Mouse (Mus musculus): ENCODE measurements around the gene Hfe. TPM values are rescaled to one million over a fixed set of nuclear protein-coding genes. Genes with fewer than 3 reads are reported as not detected.
A peak's percentile ranks its signal among the peaks of the same experiment; 100 is the strongest.
"Not testable (repeated sequence)": the region's sequence is repeated elsewhere in the genome, so short reads cannot be mapped to it uniquely, and the experiment has no call there.

Hfe gene
- polyA plus RNA-seq, 1 experiment from 2014 or later, result 7.7 TPM

DNA sequence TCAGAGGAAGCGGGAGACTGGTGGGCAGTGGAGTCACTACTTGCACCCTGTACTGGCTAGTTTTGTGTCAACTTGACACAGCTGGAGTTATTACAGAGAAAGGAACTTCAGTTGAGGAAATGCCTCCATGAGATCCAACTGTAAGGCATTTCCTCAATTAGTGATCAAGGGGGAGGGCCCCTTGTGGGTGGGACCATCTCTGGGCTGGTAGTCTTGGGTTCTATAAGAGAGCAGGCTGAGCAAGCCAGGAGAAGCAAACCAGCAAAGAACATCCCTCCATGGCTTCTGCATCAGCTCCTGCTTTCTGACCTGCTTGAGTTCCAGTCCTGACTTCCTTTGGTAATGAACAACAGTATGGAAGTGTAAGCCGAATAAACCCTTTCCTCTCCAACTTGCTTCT lies 7.9 kb downstream of the Hfe start:
- not testable (repeated sequence) for ATAC-seq (replicated peaks; ENCODE audit: low FRiP score); H3K27ac ChIP-seq; H3K4me2 ChIP-seq; H3K27me3 ChIP-seq; H3K9me3 ChIP-seq (replicated peaks); H3K36me3 ChIP-seq; H3K9ac ChIP-seq; H3K4me3 ChIP-seq (replicated peaks)
- WGBS, result 78% methylated on average over 2 of the region's 2 CpGs
- peaks cover 11% of the 10 kb centered on the region for H3K4me1 ChIP-seq

DNA sequence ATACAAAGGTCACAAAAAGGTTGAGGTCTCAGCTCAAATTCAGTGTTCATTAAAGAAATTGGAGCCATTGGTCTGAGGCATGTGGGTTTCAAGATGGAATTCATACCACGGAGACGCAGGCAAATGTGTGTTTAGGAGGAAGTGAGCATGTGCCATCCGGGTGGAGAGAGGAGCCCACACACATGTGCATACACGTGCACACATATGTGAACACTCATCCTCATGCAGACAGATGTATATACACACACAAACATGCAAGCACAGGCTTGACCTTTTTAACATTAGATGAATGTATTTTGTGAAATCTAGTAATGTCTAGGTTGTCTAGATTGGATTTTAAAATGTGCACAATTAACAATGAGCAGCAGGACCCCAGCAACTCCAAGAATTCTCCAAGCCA lies 8.4 kb downstream of the Hfe start:
- no peak overlapping the region for H3K4me2 ChIP-seq

DNA sequence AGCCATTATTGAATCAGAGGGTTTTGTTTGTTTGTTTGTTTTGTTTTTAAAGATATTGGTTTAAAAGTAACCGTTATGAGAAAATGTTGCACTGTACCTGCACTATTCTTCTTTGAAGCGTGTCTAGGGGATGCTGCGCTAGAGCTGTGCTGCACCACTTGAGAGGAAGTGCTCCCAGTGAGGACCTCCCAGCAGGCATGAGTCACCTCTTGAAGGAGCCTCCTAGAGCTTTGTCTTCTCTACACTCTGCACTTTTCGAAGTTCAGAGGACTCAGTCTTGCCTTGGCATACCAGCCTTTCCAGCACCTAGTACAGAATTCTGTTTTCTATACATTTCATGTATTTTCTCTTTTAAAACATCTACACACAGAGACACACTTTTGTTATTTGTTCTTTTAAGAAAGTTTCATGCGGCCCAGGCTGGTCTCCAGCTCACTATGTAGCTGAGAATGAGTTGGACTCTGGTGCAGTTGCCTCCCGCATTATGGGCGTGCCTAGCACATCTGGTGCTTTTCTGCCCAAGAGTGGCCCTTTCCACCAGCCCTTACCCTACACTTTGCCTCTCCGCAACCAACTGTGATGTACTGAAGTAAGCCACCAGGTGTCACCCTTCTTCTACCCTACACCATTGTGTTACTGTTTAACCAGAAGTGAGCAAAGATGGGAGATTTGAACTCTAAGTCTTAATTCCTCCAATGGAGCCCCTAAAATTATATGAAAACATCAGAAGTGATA lies 9.7 kb downstream of the Hfe start:
- 28% methylated on average over 8 of the region's 8 CpGs for WGBS
- no peak overlapping the region for H3K9ac ChIP-seq
- 0 out of 2 replicates have a peak overlapping the region, but pooled peaks have one; percentile 45 for H3K27ac ChIP-seq
- peak; percentile 55 for ATAC-seq (replicated peaks; ENCODE audit: low FRiP score)
- H3K4me3 ChIP-seq (replicated peaks), result no peak overlapping the region
- peaks cover 14% of the 10 kb centered on the region for H3K4me1 ChIP-seq
- no peaks in the 10 kb centered on the region for H3K9me3 ChIP-seq (replicated peaks)
- no peak overlapping the region for H3K4me2 ChIP-seq
- H3K27me3 ChIP-seq, result no peaks in the 10 kb centered on the region
- no peaks in the 10 kb centered on the region for H3K36me3 ChIP-seq

More for the DNA sequence above, 8.4 kb downstream of the Hfe start:
- WGBS, result 82% methylated on average over 4 of the region's 4 CpGs
- H3K4me1 ChIP-seq, result peaks cover 11% of the 10 kb centered on the region
- H3K9ac ChIP-seq, result no peak overlapping the region
- no peaks in the 10 kb centered on the region for H3K36me3 ChIP-seq
- ATAC-seq (replicated peaks; ENCODE audit: low FRiP score), result no peak
- no peaks in the 10 kb centered on the region for H3K27me3 ChIP-seq
- no peaks in the 10 kb centered on the region for H3K9me3 ChIP-seq (replicated peaks)
- no peak overlapping the region for H3K27ac ChIP-seq
- no peak overlapping the region for H3K4me3 ChIP-seq (replicated peaks)

DNA sequence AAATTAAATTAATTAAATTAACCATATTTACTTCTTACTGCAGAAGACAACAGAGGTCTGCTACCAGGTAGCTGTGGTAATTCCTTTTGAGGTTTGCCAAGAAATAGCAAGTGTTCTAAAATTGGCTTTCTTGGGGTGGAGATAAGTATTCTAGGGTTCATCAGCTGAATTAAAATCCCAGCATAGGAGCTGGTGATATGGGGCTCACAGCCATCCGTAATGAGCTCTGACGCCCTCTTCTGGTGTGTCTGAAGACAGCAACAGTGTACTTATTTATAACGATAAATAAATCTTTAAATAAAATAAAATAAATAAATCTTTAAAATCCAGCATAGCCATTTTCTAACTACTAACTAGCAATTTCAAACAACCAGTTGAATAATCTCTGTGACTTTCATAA lies 10.9 kb downstream of the Hfe start:
- Histone ChIP-seq H3K9ac (no peak overlapping the region), H3K36me3 (no peaks in the 10 kb centered on the region), H3K27ac (no peak overlapping the region), H3K27me3 (no peaks in the 10 kb centered on the region), H3K4me1 (peaks cover 19% of the 10 kb centered on the region), H3K9me3 (replicated peaks) (no peaks in the 10 kb centered on the region), H3K4me3 (replicated peaks) (no peak overlapping the region), H3K4me2 (no peak overlapping the region)
- WGBS, result 71% methylated on average over 3 of the region's 3 CpGs
- ATAC-seq (replicated peaks; ENCODE audit: low FRiP score), result no peak

DNA sequence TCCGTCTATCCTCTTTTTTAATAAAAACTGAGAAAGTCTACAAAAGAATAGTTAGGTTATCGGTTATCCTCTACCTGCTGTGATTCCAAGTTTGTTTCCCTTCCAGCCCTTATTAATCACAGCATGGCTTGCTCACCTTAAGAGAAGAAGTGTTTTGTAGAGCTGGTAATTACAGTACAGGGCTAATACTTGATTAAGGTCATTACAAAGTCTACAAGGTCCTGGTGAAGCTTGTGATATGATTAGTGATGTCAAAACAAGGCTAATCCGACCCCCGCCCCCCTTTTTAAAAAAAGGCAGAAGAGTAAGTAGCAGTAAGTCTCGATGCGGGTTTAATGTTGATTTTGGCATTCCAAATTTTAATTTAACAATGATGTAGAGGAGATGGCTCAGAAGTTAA lies 11.7 kb downstream of the Hfe start:
- peak overlapping the region; percentile 98 for H3K27ac ChIP-seq
- peak overlapping the region; percentile 69 for H3K4me2 ChIP-seq
- WGBS, result 76% methylated on average over 6 of the region's 6 CpGs
- no peak overlapping the region for H3K9ac ChIP-seq
- peaks cover 19% of the 10 kb centered on the region for H3K4me1 ChIP-seq
- H3K9me3 ChIP-seq (replicated peaks), result no peaks in the 10 kb centered on the region
- H3K4me3 ChIP-seq (replicated peaks), result 0 out of 2 replicates have a peak overlapping the region, but pooled peaks have one; percentile 51
- H3K27me3 ChIP-seq, result no peaks in the 10 kb centered on the region
- ATAC-seq (replicated peaks; ENCODE audit: low FRiP score), result no peak
- no peaks in the 10 kb centered on the region for H3K36me3 ChIP-seq

DNA sequence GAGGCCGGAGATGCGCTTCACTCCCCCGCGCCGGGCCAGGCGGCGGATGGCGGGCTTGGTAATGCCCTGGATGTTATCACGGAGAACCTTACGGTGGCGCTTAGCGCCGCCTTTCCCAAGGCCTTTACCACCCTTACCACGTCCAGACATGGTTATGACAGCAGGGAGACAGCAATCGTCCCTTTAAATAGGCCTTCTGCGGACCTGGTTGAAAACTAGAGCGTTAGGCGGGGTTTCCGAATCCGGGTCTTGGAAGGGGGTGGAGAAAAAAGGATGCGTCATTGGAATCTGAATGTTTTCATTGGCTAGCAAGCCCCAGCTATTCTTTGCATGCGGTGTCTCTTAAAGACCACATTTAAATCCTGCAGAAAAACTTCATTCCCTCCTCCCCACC lies 12.4 kb downstream of the Hfe start, which contains the start of gene Hist1h4c:
Gene Hist1h4c (minus strand): TSS at position 155 of the 394 bp plus-strand sequence.
- ATAC-seq (replicated peaks; ENCODE audit: low FRiP score), result peak; percentile 97
- Histone ChIP-seq H3K4me2 (peak within 1 kb of the TSS; percentile 69), H3K27ac (peak within 1 kb of the TSS; percentile 98), H3K9me3 (replicated peaks) (no peaks in the 10 kb centered on the region), H3K4me1 (peaks cover 19% of the 10 kb centered on the region), H3K27me3 (no peaks in the 10 kb centered on the region), H3K4me3 (replicated peaks) (peak within 1 kb of the TSS; percentile 51), H3K9ac (peak within 1 kb of the TSS; percentile 69), H3K36me3 (no peaks in the 10 kb centered on the region)
- WGBS, result 0% methylated on average over 22 of the region's 22 CpGs

DNA sequence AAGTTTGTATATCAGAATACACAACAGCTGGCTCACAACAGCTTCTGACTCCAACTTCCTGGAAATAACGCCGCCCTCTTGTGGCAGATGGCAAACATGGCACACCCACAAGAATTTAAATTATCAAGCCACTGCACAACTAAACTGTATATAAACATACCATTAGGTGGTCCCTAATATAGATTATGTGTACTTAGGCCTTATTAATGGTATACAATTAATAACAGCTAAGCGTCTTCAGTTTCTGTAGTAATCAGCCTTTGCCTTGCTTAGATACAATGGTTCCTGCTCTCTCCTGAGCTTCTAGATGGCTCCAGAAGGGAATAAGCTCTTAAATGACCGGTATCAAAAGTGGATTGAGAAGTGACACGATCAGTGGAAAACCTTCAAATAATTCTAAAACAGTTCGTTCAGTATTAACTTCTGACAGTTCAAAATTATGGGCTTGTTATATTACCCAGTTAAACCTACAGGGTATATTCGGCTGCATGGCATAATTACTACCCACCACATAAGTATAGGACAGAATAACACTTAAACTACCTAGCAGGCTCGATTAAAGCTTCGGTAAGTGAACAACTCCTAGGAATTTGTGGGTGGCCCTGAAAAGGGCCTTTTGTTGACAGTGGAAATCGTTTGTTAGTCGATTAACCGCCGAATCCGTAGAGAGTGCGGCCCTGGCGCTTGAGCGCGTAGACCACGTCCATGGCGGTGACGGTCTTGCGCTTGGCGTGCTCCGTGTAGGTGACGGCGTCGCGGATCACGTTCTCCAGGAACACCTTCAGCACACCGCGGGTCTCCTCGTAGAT lies 13.0 kb downstream of the Hfe start:
- H3K27ac ChIP-seq, result peak overlapping the region; percentile 98
- ATAC-seq (replicated peaks; ENCODE audit: low FRiP score), result peak; percentile 31
- peaks cover 19% of the 10 kb centered on the region for H3K4me1 ChIP-seq
- H3K4me2 ChIP-seq, result peak overlapping the region; percentile 69
- peak overlapping the region; percentile 69 for H3K9ac ChIP-seq
- H3K9me3 ChIP-seq (replicated peaks), result no peaks in the 10 kb centered on the region
- peak overlapping the region; percentile 51 for H3K4me3 ChIP-seq (replicated peaks)
- no peaks in the 10 kb centered on the region for H3K36me3 ChIP-seq
- H3K27me3 ChIP-seq, result no peaks in the 10 kb centered on the region
- WGBS, result under 1% methylated on average over 30 of the region's 32 CpGs

DNA sequence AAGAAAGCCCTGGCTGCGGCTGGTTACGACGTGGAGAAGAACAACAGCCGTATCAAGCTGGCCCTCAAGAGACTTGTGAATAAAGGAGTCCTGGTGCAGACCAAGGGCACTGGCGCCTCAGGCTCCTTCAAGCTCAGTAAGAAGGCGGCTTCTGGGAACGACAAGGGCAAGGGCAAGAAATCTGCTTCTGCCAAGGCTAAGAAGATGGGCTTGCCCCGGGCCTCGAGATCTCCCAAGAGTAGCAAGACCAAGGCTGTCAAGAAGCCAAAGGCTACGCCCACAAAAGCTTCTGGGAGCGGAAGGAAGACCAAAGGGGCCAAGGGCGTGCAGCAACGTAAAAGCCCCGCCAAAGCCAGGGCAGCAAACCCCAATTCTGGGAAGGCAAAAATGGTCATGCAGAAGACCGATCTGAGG lies 14.6 kb downstream of the Hfe start:
- peaks cover 19% of the 10 kb centered on the region for H3K4me1 ChIP-seq
- WGBS, result 57% methylated on average over 15 of the region's 15 CpGs
- no peaks in the 10 kb centered on the region for H3K27me3 ChIP-seq
- no peak overlapping the region for H3K9ac ChIP-seq
- no peak overlapping the region for H3K4me3 ChIP-seq (replicated peaks)
- no peaks in the 10 kb centered on the region for H3K9me3 ChIP-seq (replicated peaks)
- H3K27ac ChIP-seq, result 0 out of 2 replicates have a peak overlapping the region, but pooled peaks have one; percentile 13
- no peaks in the 10 kb centered on the region for H3K36me3 ChIP-seq
- no peak for ATAC-seq (replicated peaks; ENCODE audit: low FRiP score)
- H3K4me2 ChIP-seq, result peak overlapping the region; percentile 20; the same call in 1 of the 2 replicates

DNA sequence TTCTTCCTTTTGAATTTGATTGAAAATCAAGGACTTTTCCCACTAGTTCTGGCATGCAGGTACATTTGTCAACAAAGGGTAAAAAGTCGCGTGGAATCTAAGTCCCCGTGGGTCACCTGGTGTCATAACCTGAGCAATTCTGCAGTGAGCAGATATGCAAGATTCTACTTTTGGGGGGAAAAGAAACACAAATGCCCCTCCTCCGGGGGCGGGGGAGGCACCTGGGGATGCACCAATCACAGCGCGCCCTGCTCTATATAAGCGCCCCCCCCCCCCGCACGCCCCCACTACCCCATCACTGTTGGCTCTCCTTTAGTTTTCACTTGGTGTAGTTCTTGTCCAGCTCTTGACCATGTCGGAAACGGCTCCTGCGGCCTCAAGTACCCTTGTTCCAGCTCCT lies 15.1 kb downstream of the Hfe start, which contains the start of gene Hist1h1t:
Gene Hist1h1t (plus strand): TSS at position 301 of the 400 bp plus-strand sequence.
- Histone ChIP-seq H3K27me3 (no peaks in the 10 kb centered on the region), H3K9ac (no peak within 1 kb of the TSS), H3K36me3 (no peaks in the 10 kb centered on the region), H3K4me1 (peaks cover 14% of the 10 kb centered on the region), H3K9me3 (replicated peaks) (no peaks in the 10 kb centered on the region), H3K27ac (0 out of 2 replicates have a peak within 1 kb of the TSS, but pooled peaks have one; percentile 13), H3K4me3 (replicated peaks) (no peak within 1 kb of the TSS), H3K4me2 (peak within 1 kb of the TSS; percentile 20; the same call in 1 of the 2 replicates)
- WGBS, result 44% methylated on average over 13 of the region's 13 CpGs
- no peak for ATAC-seq (replicated peaks; ENCODE audit: low FRiP score)

DNA sequence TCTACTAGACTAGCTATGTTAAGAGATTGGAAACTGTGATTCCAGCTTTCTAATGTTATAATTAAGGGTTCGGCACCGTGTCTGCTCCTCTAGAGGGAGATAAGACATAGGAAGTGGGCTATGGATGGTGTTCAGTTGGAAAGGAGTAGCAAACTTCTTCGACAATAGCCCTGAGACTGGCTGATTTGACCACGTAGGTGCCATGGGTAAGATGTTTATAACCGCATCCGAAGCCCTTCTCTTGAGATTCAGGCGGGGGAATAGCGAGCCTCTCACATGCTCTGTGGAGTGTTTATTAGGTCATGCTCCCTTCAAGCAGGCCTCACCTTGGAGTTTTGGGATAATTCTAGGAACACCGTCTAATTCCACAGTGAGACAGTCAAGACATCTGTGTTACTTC lies 15.7 kb downstream of the Hfe start:
- no peak overlapping the region for H3K4me2 ChIP-seq
- no peak overlapping the region for H3K9ac ChIP-seq
- no peak overlapping the region for H3K27ac ChIP-seq
- ATAC-seq (replicated peaks; ENCODE audit: low FRiP score), result no peak
- H3K27me3 ChIP-seq, result no peaks in the 10 kb centered on the region
- H3K9me3 ChIP-seq (replicated peaks), result no peaks in the 10 kb centered on the region
- H3K4me3 ChIP-seq (replicated peaks), result no peak overlapping the region
- WGBS, result 95% methylated on average over 9 of the region's 9 CpGs
- peaks cover 14% of the 10 kb centered on the region for H3K4me1 ChIP-seq
- no peaks in the 10 kb centered on the region for H3K36me3 ChIP-seq

DNA sequence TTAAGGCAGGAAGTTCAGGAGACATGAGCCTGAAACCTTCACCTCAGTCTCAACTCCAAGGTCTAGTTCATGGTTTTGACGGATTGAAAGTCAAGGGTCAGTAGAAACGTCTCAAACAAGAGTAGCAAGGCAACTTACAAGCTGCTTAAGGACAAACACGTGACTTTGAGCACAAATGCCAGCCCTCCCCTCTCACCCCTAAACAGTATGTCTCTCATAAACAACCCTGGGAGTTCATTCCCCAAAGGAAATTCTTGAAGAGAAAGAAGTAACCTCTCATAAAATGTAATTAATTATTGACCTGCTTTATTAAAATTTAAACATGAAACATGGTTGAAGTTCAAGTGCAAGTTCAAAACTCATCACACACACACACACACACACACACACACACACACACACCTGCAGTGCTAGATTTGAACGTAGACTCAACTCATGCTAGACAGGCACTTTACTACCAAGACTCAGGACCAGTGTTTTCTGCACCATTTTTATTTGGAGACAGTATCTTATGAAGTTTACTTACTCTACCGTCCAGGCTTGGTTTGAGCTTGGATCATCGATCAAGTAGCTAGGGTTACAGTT lies 16.7 kb downstream of the Hfe start:
- 71% methylated on average over 6 of the region's 6 CpGs for WGBS

DNA sequence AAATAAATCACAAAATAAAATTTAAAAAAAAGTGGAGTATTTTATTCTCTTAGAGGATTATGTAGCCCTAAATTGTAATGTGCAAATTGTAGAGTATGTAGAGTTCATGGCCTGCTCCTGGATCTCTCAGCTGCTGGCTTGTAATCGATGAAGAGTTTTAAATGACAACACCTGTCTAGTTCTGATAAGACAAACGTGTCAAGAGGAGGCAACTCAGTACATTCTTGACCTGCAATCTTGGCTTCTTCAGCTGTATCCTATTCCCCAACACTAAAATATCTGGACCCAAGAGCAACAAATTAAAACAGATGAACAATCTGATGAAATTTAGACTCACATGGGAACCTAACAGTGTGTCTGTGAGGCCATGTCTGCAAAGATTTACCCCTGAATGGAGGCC lies 21.2 kb downstream of the Hfe start:
- Histone ChIP-seq H3K9me3 (replicated peaks) (no peaks in the 10 kb centered on the region), H3K36me3 (no peaks in the 10 kb centered on the region), H3K4me3 (replicated peaks) (no peak overlapping the region), H3K27ac (no peak overlapping the region), H3K9ac (no peak overlapping the region), H3K27me3 (no peaks in the 10 kb centered on the region), H3K4me1 (peaks cover 10% of the 10 kb centered on the region; the same call in 1 of the 2 replicates), H3K4me2 (no peak overlapping the region)
- WGBS, result 79% methylated on average over 2 of the region's 2 CpGs
- ATAC-seq (replicated peaks; ENCODE audit: low FRiP score), result no peak

More for the DNA sequence above, 16.7 kb downstream of the Hfe start:
- Histone ChIP-seq H3K4me3 (replicated peaks) (no peak overlapping the region), H3K27me3 (no peaks in the 10 kb centered on the region), H3K9ac (no peak overlapping the region), H3K4me2 (no peak overlapping the region), H3K36me3 (no peaks in the 10 kb centered on the region), H3K27ac (no peak overlapping the region), H3K9me3 (replicated peaks) (no peaks in the 10 kb centered on the region), H3K4me1 (peaks cover 10% of the 10 kb centered on the region)
- ATAC-seq (replicated peaks; ENCODE audit: low FRiP score), result no peak
